Mouse (Mus musculus): Measurements from ENCODE around the gene Mllt3. TPM values are rescaled to one million over a fixed set of nuclear protein-coding genes. Genes with fewer than 3 reads are reported as not detected.

Mllt3 gene
- total and polyA plus RNA-seq, 2 experiments from 2014 or later: 24.8 to 57.8 TPM

DNA sequence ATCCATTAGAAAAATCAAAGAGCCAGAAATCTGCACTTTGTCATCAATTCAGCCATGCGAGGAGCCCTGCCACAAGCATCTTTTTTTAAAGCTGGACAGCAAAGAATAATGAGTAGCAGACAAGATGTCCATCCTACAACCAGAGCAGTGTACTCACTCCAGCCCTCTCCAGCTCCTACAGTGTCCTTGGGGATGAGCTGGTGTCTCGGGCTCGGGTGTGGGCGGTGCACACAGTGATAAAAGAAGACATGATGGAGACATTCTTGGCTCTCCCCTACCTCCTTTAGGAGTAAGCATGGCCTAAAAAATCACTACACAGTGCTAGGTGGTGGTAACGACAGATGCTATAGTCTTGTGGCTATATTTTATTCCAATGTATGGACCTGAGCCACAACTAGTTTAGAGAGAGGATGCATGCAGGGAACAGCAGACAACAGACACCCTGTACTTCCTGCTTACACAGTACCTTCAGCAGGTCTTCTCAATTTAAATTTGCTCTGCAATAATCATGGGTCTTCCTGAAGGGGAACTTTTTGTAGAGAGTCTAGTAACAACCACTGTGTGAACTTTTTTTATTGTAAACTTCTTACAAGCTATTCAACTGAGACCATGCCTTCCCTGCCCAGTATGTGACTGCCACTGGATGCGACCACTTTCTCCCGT, 78.6 kb downstream of the Mllt3 start:
- H3K4me3 ChIP-seq (ENCODE audit: low read depth, low read length): no peak overlapping the region
- ATAC-seq (ENCODE audit: low FRiP score) (no peak), DNase-seq (ENCODE audit: low spot score) (no peak)
- H3K4me2 ChIP-seq (ENCODE audit: low read depth, low read length, poor library complexity, severe bottlenecking): no peak overlapping the region
- no peaks in the 10 kb centered on the region for H3K9me3 ChIP-seq (ENCODE audit: low read length)
- WGBS: 75% methylated on average over 7 of the region's 7 CpGs
- no peak overlapping the region for H3K27ac ChIP-seq (ENCODE audit: low read depth, low read length)
- no peaks in the 10 kb centered on the region for H3K4me1 ChIP-seq (ENCODE audit: insufficient read depth, low read length)
- H3K27me3 ChIP-seq (ENCODE audit: insufficient read depth, low read length): no peaks in the 10 kb centered on the region
- H3K9ac ChIP-seq (replicated peaks; ENCODE audit: low read length, poor library complexity, severe bottlenecking): no peak overlapping the region
- TF ChIP-seq CTCF (IDR thresholded peaks at IDR 0.05): no peak
- H3K36me3 ChIP-seq (ENCODE audit: insufficient read depth, low read length): no peaks in the 10 kb centered on the region

GRCm38 (mm10) chr4:87953736-87954135, 79.4 kb downstream of the Mllt3 start:
- no peaks in the 10 kb centered on the region for H3K36me3 ChIP-seq (ENCODE audit: insufficient read depth, low read length)
- H3K9me3 ChIP-seq (ENCODE audit: low read length): no peaks in the 10 kb centered on the region
- no peak overlapping the region for H3K4me3 ChIP-seq (ENCODE audit: low read depth, low read length)
- DNase-seq (ENCODE audit: low spot score): no peak
- H3K27ac ChIP-seq (ENCODE audit: low read depth, low read length): no peak overlapping the region
- no peaks in the 10 kb centered on the region for H3K4me1 ChIP-seq (ENCODE audit: insufficient read depth, low read length)
- H3K9ac ChIP-seq (replicated peaks; ENCODE audit: low read length, poor library complexity, severe bottlenecking): no peak overlapping the region
- no peak for ATAC-seq (ENCODE audit: low FRiP score)
- H3K27me3 ChIP-seq (ENCODE audit: insufficient read depth, low read length): no peaks in the 10 kb centered on the region
- TF ChIP-seq CTCF (IDR thresholded peaks at IDR 0.05): no peak
- H3K4me2 ChIP-seq (ENCODE audit: low read depth, low read length, poor library complexity, severe bottlenecking): no peak overlapping the region
- whole genome bisulfite sequencing: 81% methylated on average over 4 of the region's 4 CpGs

GRCm38 (mm10) chr4:87953268-87953667, 79.9 kb downstream of the Mllt3 start:
- ATAC-seq (ENCODE audit: low FRiP score) (no peak), DNase-seq (ENCODE audit: low spot score) (no peak)
- Histone ChIP-seq H3K4me1 (ENCODE audit: insufficient read depth, low read length) (no peaks in the 10 kb centered on the region), H3K27ac (ENCODE audit: low read depth, low read length) (no peak overlapping the region), H3K4me2 (ENCODE audit: low read depth, low read length, poor library complexity, severe bottlenecking) (no peak overlapping the region), H3K4me3 (ENCODE audit: low read depth, low read length) (no peak overlapping the region), H3K27me3 (ENCODE audit: insufficient read depth, low read length) (no peaks in the 10 kb centered on the region), H3K9ac (replicated peaks; ENCODE audit: low read length, poor library complexity, severe bottlenecking) (no peak overlapping the region), H3K9me3 (ENCODE audit: low read length) (no peaks in the 10 kb centered on the region), H3K36me3 (ENCODE audit: insufficient read depth, low read length) (no peaks in the 10 kb centered on the region)
- 91% methylated on average over 4 of the region's 4 CpGs for WGBS
- no peak for TF ChIP-seq CTCF (IDR thresholded peaks at IDR 0.05)

DNA sequence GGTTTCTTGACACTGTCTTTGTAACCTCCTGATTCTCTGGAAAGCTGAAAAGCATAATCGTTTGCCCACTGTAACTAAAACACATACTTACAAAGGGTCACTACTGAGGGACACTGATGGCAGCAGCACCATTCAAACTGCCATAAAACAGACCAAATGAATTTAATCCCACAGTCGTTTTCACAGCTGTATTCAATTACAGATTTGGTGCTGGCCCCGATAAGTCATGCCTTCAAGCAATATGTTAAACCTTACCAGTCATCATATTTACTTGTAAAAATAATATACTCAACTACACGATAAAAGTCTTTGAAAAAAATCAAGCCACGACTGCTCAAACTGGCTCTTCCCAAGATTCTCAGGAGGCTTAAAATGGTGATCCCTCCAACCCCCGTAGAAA, 83.7 kb downstream of the Mllt3 start:
- ATAC-seq (ENCODE audit: low FRiP score) (no peak), DNase-seq (ENCODE audit: low spot score) (no peak)
- Histone ChIP-seq H3K4me2 (ENCODE audit: low read depth, low read length, poor library complexity, severe bottlenecking) (no peak overlapping the region), H3K4me1 (ENCODE audit: insufficient read depth, low read length) (no peaks in the 10 kb centered on the region), H3K9ac (replicated peaks; ENCODE audit: low read length, poor library complexity, severe bottlenecking) (no peak overlapping the region), H3K27me3 (ENCODE audit: insufficient read depth, low read length) (no peaks in the 10 kb centered on the region), H3K27ac (ENCODE audit: low read depth, low read length) (no peak overlapping the region), H3K36me3 (ENCODE audit: insufficient read depth, low read length) (no peaks in the 10 kb centered on the region), H3K4me3 (ENCODE audit: low read depth, low read length) (no peak overlapping the region), H3K9me3 (ENCODE audit: low read length) (no peaks in the 10 kb centered on the region)
- no peak for TF ChIP-seq CTCF (IDR thresholded peaks at IDR 0.05)
- 68% methylated on average over 6 of the region's 6 CpGs for WGBS

- 60% methylated on average over 3 of the region's 3 CpGs for WGBS
- no peak for TF ChIP-seq CTCF (IDR thresholded peaks at IDR 0.05)
- Histone ChIP-seq H3K4me3 (ENCODE audit: low read depth, low read length) (no peak overlapping the region), H3K4me2 (ENCODE audit: low read depth, low read length, poor library complexity, severe bottlenecking) (no peak overlapping the region), H3K9me3 (ENCODE audit: low read length) (no peaks in the 10 kb centered on the region), H3K36me3 (ENCODE audit: insufficient read depth, low read length) (no peaks in the 10 kb centered on the region), H3K9ac (replicated peaks; ENCODE audit: low read length, poor library complexity, severe bottlenecking) (no peak overlapping the region), H3K27me3 (ENCODE audit: insufficient read depth, low read length) (no peaks in the 10 kb centered on the region), H3K27ac (ENCODE audit: low read depth, low read length) (no peak overlapping the region), H3K4me1 (ENCODE audit: insufficient read depth, low read length) (no peaks in the 10 kb centered on the region)
- DNase-seq (ENCODE audit: low spot score) (no peak), ATAC-seq (ENCODE audit: low FRiP score) (no peak)
Observed at GRCm38 (mm10) chr4:87944320-87944719, 88.8 kb downstream of the Mllt3 start.

GRCm38 (mm10) chr4:87942921-87943403, 90.2 kb downstream of the Mllt3 start:
- H3K36me3 ChIP-seq (ENCODE audit: insufficient read depth, low read length): no peaks in the 10 kb centered on the region
- no peaks in the 10 kb centered on the region for H3K27me3 ChIP-seq (ENCODE audit: insufficient read depth, low read length)
- no peak for TF ChIP-seq CTCF (IDR thresholded peaks at IDR 0.05)
- H3K4me2 ChIP-seq (ENCODE audit: low read depth, low read length, poor library complexity, severe bottlenecking): no peak overlapping the region
- no peak for ATAC-seq (ENCODE audit: low FRiP score)
- H3K4me3 ChIP-seq (ENCODE audit: low read depth, low read length): no peak overlapping the region
- H3K9me3 ChIP-seq (ENCODE audit: low read length): no peaks in the 10 kb centered on the region
- H3K4me1 ChIP-seq (ENCODE audit: insufficient read depth, low read length): no peaks in the 10 kb centered on the region
- WGBS: 70% methylated on average over 8 of the region's 8 CpGs
- H3K27ac ChIP-seq (ENCODE audit: low read depth, low read length): no peak overlapping the region
- no peak for DNase-seq (ENCODE audit: low spot score)
- no peak overlapping the region for H3K9ac ChIP-seq (replicated peaks; ENCODE audit: low read length, poor library complexity, severe bottlenecking)

All from midbrain, postnatal 0 days (tissue).